Mouse (Mus musculus) neural tube, embryonic 15.5 days (tissue): ENCODE data around the gene Nalcn. TPM values are rescaled to one million over a fixed set of nuclear protein-coding genes. Genes with fewer than 3 reads are reported as not detected.

ENCODE experiments used
- ATAC-seq: fragments of 200-750 bp; cut with Nextera tagmentation; 2 replicates; pipeline ENCODE4 v1.8.0; 2017; ENCODE audit warnings: mild to moderate bottlenecking, moderate TSS enrichment, moderate library complexity; ENCODE audit not compliant: low FRiP score
- H3K27ac ChIP-seq: fragments of 300-500 bp; sonication (generic); replicated peaks from 2 replicates; pipeline ENCODE4 v1.5.1; 2015; ENCODE audit warnings: mild to moderate bottlenecking, inconsistent platforms
- H3K27me3 ChIP-seq: fragments of 300-500 bp; sonication (generic); replicated peaks from 2 replicates; pipeline ENCODE4 v1.6.1; 2015; ENCODE audit warnings: inconsistent platforms
- H3K36me3 ChIP-seq: fragments of 300-500 bp; sonication (generic); 2 replicates; pipeline ENCODE4 v1.6.1; 2015; ENCODE audit warnings: inconsistent platforms
- H3K4me1 ChIP-seq: fragments of 300-500 bp; sonication (generic); 2 replicates; pipeline ENCODE4 v1.6.1; 2015; ENCODE audit warnings: inconsistent platforms
- H3K4me2 ChIP-seq: fragments of 300-500 bp; sonication (generic); 2 replicates; pipeline ENCODE4 v1.6.1; 2015; ENCODE audit warnings: inconsistent platforms, mild to moderate bottlenecking, moderate library complexity
- H3K4me3 ChIP-seq: fragments of 300-500 bp; sonication (generic); replicated peaks from 2 replicates; pipeline ENCODE4 v1.5.1; 2015; ENCODE audit warnings: mild to moderate bottlenecking, inconsistent platforms
- H3K9ac ChIP-seq: fragments of 300-500 bp; sonication (generic); replicated peaks from 2 replicates; pipeline ENCODE4 v1.6.1; 2015; ENCODE audit warnings: mild to moderate bottlenecking, inconsistent platforms
- H3K9me3 ChIP-seq: fragments of 300-500 bp; sonication (generic); replicated peaks from 2 replicates; pipeline ENCODE4 v1.6.1; 2016; ENCODE audit warnings: inconsistent platforms
- WGBS: fragments of 180-500 bp; shearing (Covaris S2); methylation state at CpG from one replicate; pipeline ENCODE4 v1.1.7; 2015; ENCODE audit warnings: mixed read lengths; 5-methylcytosine and 5-hydroxymethylcytosine counted together
- polyA plus RNA-seq: library from polyadenylated mRNA; unstranded; fragments of >200 nt; fragmentation: Nextera tagmentation; extraction: Ambion mirVana; gene quantifications from 2 replicates; pipeline ENCODE4 v1.2.1, GENCODE M21; 2015

Gene Nalcn
- polyA plus RNA-seq, 1 experiment from 2014 or later = 13.9 TPM

- ATAC-seq = no peak
- no peaks in the 10 kb centered on the region for H3K4me1 ChIP-seq
Measured at GRCm38 (mm10) chr14:123296068-123296467, 330.9 kb downstream of the Nalcn start.

GRCm38 (mm10) chr14:123291118-123292007 lies 335.6 kb downstream of the Nalcn start:
- H3K36me3 ChIP-seq = 0 out of 2 replicates have a peak, but pooled peaks cover 9% of the 10 kb centered on the region
- no peak overlapping the region for H3K27ac ChIP-seq
- H3K9ac ChIP-seq = no peak overlapping the region
- H3K4me2 ChIP-seq = no peak overlapping the region
- H3K4me3 ChIP-seq = no peak overlapping the region
- no peaks in the 10 kb centered on the region for H3K27me3 ChIP-seq
- H3K4me1 ChIP-seq = no peaks in the 10 kb centered on the region
- 73% methylated on average over 4 of the region's 4 CpGs for WGBS
- no peak for ATAC-seq
- no peaks in the 10 kb centered on the region for H3K9me3 ChIP-seq

More at GRCm38 (mm10) chr14:123296068-123296467, 330.9 kb downstream of the Nalcn start:
- H3K27ac ChIP-seq = no peak overlapping the region
- H3K9me3 ChIP-seq = no peaks in the 10 kb centered on the region
- H3K9ac ChIP-seq = no peak overlapping the region
- H3K4me2 ChIP-seq = no peak overlapping the region
- H3K4me3 ChIP-seq = no peak overlapping the region
- no peaks in the 10 kb centered on the region for H3K27me3 ChIP-seq
- 0 out of 2 replicates have a peak, but pooled peaks cover 3% of the 10 kb centered on the region for H3K36me3 ChIP-seq

- Histone ChIP-seq H3K4me2 (no peak overlapping the region), H3K4me1 (no peaks in the 10 kb centered on the region), H3K27me3 (no peaks in the 10 kb centered on the region), H3K4me3 (no peak overlapping the region), H3K27ac (no peak overlapping the region), H3K9ac (no peak overlapping the region), H3K36me3 (0 out of 2 replicates have a peak, but pooled peaks cover 7% of the 10 kb centered on the region), H3K9me3 (no peaks in the 10 kb centered on the region)
- no peak for ATAC-seq
Measured at GRCm38 (mm10) chr14:123282165-123282564, 344.8 kb downstream of the Nalcn start.

GRCm38 (mm10) chr14:123272121-123272520 lies 354.8 kb downstream of the Nalcn start:
- no peak for ATAC-seq
- Histone ChIP-seq H3K9me3 (no peaks in the 10 kb centered on the region), H3K4me1 (no peaks in the 10 kb centered on the region), H3K4me2 (no peak overlapping the region), H3K9ac (no peak overlapping the region), H3K27me3 (no peaks in the 10 kb centered on the region), H3K4me3 (no peak overlapping the region), H3K27ac (no peak overlapping the region), H3K36me3 (no peaks in the 10 kb centered on the region)
- 71% methylated on average over 2 of the region's 2 CpGs for WGBS

GRCm38 (mm10) chr14:123240738-123241137 lies 386.2 kb downstream of the Nalcn start:
- H3K9ac ChIP-seq = no peak overlapping the region
- ATAC-seq = no peak
- no peak overlapping the region for H3K4me3 ChIP-seq
- no peaks in the 10 kb centered on the region for H3K36me3 ChIP-seq
- H3K27me3 ChIP-seq = no peaks in the 10 kb centered on the region
- H3K4me2 ChIP-seq = no peak overlapping the region
- H3K4me1 ChIP-seq = peaks cover 5% of the 10 kb centered on the region; the same call in 1 of the 2 replicates
- H3K9me3 ChIP-seq = no peaks in the 10 kb centered on the region
- 55% methylated on average over 1 of the region's 1 CpGs for WGBS
- H3K27ac ChIP-seq = no peak overlapping the region

GRCm38 (mm10) chr14:123239945-123240344 lies 387.0 kb downstream of the Nalcn start:
- Histone ChIP-seq H3K4me3 (no peak overlapping the region), H3K4me1 (peaks cover 5% of the 10 kb centered on the region; the same call in 1 of the 2 replicates), H3K36me3 (no peaks in the 10 kb centered on the region), H3K4me2 (no peak overlapping the region), H3K9ac (no peak overlapping the region), H3K9me3 (no peaks in the 10 kb centered on the region), H3K27me3 (no peaks in the 10 kb centered on the region), H3K27ac (no peak overlapping the region)
- no peak; the same call in 1 of the 2 replicates for ATAC-seq
- WGBS = 8% methylated on average over 2 of the region's 2 CpGs

- no peak overlapping the region for H3K4me3 ChIP-seq
Measured at GRCm38 (mm10) chr14:123237002-123237401, 389.9 kb downstream of the Nalcn start.

GRCm38 (mm10) chr14:123232630-123233206 lies 394.2 kb downstream of the Nalcn start:
- Histone ChIP-seq H3K4me2 (no peak overlapping the region), H3K9me3 (no peaks in the 10 kb centered on the region), H3K4me3 (no peak overlapping the region), H3K4me1 (peaks cover 2% of the 10 kb centered on the region; the same call in 1 of the 2 replicates), H3K9ac (no peak overlapping the region), H3K27ac (no peak overlapping the region), H3K36me3 (no peaks in the 10 kb centered on the region), H3K27me3 (no peaks in the 10 kb centered on the region)
- no peak for ATAC-seq

More at GRCm38 (mm10) chr14:123237002-123237401, 389.9 kb downstream of the Nalcn start:
- H3K27ac ChIP-seq = no peak overlapping the region
- no peaks in the 10 kb centered on the region for H3K9me3 ChIP-seq
- no peaks in the 10 kb centered on the region for H3K36me3 ChIP-seq
- no peak overlapping the region for H3K9ac ChIP-seq
- no peak for ATAC-seq
- 70% methylated on average over 2 of the region's 2 CpGs for WGBS
- H3K27me3 ChIP-seq = no peaks in the 10 kb centered on the region
- H3K4me1 ChIP-seq = peaks cover 5% of the 10 kb centered on the region; the same call in 1 of the 2 replicates
- no peak overlapping the region for H3K4me2 ChIP-seq

Other genes with a start within 250 kb of the Nalcn start
- gene Itgbl1, start 32.8 kb upstream of the Nalcn start, polyA plus RNA-seq = 3.0 and 4.4 TPM in 2 replicates